Mouse (Mus musculus) ovary, postnatal 10 days (tissue): Measurements from ENCODE around the gene Trim3.

Experiments used
- DNase-seq: peaks from one replicate; pipeline ENCODE4 v3.0.0; 2022; ENCODE audit warnings: low spot score

Trim3 gene

GRCm38 (mm10) chr7:105608467-105608866 lies 24.9 kb downstream of the Trim3 start:
- no peak for DNase-seq

DNA sequence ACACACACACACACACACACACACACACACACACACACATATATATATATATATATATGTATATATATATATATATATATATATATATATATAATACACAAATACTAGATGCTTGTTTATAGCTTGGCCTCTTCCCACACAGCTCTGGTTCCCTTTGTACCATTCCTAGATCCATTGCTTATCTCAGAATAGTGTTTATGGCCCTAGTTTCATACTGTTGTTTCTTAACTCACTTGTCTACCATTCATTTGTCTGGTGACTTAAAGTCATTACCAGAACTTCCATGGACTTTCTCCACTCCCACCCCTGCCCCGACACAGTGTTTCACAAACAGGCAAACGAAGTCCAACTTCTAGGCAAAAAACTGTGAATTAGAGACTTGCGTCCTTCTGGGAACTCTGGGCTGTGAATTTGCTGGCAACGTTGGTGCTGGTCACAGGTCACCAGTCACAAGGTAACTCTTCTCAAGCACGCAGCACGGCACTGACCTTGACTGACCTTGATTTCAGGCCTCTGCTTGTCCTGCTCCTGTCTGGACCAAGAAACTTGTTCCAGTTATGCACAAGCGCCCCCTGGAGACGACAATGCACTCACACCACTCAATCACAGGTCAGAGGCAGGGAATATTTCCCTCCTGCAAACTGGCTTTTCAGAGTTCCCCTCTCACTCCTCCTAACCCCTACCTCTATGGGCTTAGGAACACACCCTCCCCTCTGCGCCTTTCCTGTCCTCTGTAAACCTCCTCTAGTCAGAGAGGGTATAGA lies 30.3 kb downstream of the Trim3 start:
- DNase-seq, result peak; percentile 17

GRCm38 (mm10) chr7:105590097-105590496 lies 43.3 kb downstream of the Trim3 start:
- DNase-seq, result no peak

DNA sequence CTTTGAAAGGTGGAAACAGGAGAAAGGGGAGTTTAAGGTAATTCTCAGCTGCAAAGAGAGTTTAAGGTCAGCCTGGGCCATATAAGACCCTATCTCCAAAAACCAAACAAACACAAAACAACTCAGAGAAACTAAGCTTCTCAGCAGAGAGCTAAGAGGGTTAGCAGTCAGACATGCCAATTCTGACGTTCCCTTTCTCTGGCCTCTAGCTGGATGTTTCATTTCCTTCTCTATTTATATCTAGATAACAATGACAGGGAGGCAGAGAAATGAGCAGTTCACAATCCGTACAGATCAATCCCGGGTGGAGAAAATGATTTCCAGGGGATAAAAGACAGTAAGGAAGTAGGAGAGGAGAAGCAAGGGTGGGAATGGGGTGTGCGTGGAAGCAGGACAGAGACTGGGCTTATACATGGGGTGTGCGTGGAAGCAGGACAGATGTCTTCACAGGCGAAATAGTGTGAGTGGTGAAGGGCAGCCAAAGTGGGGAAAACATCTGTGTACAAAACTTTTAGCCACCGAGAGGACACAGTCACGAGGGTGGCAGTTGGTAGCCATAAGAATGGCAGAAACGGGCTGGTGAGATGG lies 45.0 kb downstream of the Trim3 start:
- no peak for DNase-seq

GRCm38 (mm10) chr7:105581959-105582358 lies 51.4 kb downstream of the Trim3 start:
- DNase-seq, result no peak

DNA sequence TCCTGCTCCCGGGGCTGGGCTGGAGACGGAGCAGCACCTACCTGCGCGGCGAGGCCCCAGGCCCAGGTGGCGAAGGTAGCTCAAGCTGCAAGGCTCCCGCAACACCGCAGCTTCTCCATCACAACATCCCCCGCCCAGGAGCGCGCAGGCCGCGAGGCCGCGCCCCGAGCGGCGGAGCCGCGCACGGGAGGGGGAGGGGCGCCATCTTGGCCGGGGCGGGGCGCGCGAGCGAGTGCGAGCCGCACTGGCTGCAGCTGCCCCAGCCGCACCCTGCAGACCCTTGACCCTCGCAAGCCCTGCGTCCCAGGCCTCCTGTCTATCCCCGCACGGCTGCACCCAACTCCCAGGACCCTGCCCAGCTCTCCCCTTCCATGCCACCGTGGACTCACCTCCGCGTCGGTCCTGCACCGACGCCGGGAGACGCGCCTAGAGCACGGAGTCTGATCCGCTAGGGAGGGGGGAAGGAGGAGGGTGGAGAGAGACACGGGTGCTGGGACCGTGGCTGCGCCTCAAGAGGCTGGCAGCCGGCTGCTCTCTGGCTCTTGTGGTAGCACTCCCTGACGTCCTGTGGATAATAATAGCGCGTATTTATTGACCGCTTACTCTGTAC lies 52.2 kb downstream of the Trim3 start, which contains the start of gene Apbb1:
TSS of gene Apbb1 (minus strand) at position 560 of the 610 bp plus-strand sequence.
- peak; percentile 38 for DNase-seq

- no peak for DNase-seq
These were observed 52.7 kb downstream of the Trim3 start for GRCm38 (mm10) chr7:105580627-105581089.

DNA sequence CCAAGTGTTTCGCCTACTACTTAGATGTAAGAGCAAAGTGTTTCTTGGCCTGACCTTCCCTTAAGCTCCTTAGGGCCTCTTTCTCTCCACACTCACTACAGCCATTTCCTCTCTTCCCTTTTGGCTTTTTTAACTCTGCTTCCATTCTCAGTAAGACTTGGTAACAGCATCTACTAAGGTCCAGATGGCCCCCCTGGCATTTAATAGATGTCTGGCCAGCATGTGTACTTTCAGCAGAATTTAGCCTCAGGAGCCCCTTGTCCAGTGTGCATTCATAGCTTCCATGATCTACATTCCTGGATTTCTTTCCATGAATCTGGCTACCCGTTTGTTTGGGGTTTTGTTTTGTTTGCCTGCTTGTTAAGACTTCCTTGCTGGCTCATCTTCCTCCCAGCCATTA lies 54.9 kb downstream of the Trim3 start:
- no peak for DNase-seq

- no peak for DNase-seq
These were observed 55.9 kb downstream of the Trim3 start for GRCm38 (mm10) chr7:105577377-105577871.

GRCm38 (mm10) chr7:105576166-105576748 lies 57.1 kb downstream of the Trim3 start:
- DNase-seq, result no peak

DNA sequence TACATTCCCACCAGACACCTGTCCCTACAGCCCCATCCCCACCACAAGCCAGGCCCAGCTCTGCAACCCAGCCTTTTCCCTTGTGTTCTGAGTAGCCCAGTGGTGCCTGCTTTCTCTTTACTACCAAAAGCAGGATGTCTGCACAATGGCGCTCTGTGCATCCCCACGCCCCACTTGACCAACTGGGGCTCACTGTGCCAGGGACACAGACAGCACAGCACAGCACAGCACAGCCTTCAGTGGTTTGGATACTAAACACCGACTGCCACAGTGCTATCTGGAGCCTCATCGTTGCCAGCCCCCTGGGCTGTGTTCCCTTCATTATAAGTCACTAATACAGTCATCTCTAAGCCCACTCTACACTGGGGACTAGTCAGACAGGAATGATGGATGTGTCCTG lies 58.8 kb downstream of the Trim3 start:
- DNase-seq, result no peak

GRCm38 (mm10) chr7:105572949-105573348 lies 60.4 kb downstream of the Trim3 start:
- no peak for DNase-seq

- DNase-seq, result no peak
These were observed 62.6 kb downstream of the Trim3 start for GRCm38 (mm10) chr7:105570756-105571155.

DNA sequence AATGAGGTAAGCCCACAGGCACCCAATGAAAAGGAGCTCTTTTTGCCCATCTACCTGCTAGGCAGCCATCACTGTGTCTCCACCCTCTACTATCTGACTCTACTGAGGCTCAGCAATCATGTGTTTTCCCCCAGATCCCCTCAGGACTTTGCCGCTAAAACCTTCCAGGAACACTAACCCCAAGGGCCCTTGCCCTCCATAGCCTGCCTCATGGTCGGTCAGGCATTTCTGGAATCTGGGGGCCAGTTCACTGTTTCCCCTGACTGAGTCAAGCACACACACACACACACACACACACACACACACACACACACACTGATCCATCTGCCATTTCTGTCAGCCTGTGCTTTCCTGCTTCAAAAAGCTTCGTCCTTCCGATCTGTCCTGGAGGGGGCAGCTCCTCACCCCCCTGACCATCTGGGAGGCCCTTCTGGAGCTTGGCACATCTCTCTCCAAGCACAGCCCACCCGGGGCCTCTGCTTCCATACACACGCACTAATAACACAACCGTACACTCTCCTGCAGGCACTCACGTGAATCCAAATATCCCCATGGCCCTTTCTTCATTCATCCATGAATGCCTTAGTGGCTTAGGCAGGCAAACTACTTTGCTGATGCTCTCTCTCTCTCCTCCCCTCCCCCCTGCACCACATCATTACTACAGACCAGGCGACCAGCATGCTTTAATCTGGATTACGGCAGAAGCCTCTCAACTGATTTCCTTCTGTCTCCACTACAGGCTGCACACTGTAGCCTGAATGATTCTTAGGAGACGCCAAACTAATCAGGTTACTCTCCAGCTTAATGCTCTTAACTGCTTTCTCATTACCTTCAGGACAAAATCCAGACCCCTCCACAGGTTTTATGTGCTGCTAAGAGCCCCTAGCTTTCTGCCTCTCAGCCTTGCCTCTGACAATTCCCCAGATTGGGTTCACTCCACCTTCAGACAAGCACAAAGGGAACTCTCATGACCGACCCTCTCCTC lies 63.6 kb downstream of the Trim3 start:
- DNase-seq, result no peak

DNA sequence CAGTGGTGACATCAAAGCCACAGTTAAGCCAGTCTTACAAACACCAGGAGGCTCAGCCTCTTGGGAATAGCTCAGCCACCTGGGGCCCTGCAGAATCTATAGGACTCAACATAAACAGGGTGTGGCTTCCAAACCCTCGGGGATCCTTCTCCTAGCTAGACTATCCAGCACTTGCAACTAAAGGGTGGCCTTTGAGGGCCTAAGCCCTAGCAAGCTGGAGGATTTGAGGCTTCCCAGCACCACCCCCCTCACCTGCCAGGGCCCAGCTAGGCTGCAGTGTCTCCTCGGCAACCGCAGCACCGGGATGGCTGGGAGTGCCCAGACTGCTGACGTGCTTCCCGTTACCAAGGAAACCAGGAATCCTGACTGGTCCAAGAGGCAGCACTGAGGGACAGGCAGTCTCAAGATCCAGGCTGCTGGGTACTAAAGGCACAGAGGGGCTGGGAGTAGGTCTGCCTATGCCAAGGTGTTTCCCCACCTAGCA lies 64.3 kb downstream of the Trim3 start:
- no peak for DNase-seq

GRCm38 (mm10) chr7:105568583-105568982 lies 64.8 kb downstream of the Trim3 start:
- no peak for DNase-seq

DNA sequence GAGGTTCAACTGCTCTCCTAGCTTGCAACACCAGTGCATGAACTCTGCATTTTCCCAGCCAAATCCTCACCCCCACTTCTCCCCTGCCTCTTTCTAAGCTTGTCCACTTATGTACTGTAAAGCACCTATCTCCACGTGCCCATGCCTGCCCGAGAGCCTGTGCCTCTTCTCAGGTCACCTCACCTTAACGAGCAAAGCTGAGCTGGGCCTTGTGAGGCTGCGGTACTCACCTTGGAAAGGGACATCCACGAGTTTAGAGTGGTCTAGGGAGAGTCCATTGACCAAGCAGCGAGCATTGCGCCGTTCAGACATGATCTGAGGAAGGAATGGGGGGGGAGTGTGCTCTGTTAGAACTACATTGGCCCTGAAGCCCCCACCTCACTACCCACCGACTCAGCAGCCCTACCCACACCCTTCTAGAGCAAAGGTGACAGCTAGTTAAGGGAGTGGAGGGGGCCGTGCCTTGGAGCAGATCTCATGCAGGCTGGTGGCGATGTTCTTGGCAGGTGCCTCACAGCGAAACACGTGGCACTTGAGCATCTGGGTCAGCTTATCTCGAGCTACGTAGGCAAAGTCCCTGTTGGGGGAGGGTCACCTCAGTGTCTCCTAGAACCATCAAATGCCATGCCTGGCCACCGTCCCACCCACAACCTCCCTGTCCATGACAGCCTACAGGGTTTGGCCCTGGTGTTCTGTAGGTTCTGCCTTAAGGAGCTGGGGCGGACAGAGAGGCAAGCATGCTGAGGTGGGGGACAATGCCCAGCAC lies 68.1 kb downstream of the Trim3 start:
- DNase-seq, result no peak

DNA sequence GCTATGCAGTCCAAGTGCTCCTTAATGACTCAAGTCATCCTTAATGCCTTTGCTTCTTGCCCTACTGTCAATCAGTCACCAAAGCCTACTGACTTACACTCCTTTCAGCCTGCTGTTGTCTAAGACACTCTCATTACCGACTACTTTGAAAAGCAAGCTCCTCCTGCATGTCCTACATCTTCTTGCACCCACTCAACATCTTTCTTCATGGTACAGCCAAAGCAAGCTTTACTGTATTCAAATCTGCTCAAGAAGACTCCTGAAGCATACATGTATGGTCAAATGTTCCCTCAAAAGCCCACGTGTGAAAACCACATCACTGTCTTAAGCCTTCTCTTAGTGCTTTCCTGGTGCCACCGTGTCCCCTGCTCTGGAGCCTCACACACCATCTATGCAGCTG lies 70.0 kb downstream of the Trim3 start:
- no peak for DNase-seq

DNA sequence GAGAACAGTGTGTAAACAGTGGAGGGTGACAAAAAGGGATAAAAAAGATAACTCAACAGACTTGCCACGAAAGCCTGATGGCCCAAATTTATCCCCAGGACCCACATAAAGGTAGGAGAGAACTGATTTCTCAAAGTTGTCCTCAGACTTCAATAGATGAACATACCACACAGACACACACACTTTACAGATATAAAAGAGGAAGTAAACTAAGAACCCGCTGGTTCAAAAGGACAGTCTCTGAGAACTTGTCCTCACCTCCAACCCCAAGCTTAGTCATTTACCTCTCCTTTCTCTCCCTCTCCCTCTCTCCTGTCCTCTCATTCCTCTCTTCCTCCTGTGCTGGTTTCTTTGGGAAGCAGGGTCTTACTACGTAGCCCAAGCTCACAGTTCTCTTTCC lies 71.1 kb downstream of the Trim3 start:
- no peak for DNase-seq

- no peak for DNase-seq
These were observed 74.4 kb downstream of the Trim3 start for GRCm38 (mm10) chr7:105559016-105559415.
